Mouse (Mus musculus) midbrain, postnatal 0 days (tissue): ENCODE measurements at regions not wholly inside any gene's neighbourhood (a gene's known extent, or its start where the extent isn't known, plus 50 kb on each side); places are given as distances from the start of the nearest gene placed in this dataset.

Experiments used
- ATAC-seq: fragments of 200-750 bp; cut with Nextera tagmentation; 2 replicates; pipeline ENCODE4 v1.8.0; 2017; ENCODE audit warnings: moderate number of reproducible peaks, mild to moderate bottlenecking, moderate TSS enrichment, moderate library complexity; ENCODE audit not compliant: low FRiP score
- DNase-seq: peaks from one replicate; pipeline ENCODE4 v3.0.0-alpha.2; 2015; ENCODE audit warnings: low spot score
- H3K27ac ChIP-seq: fragments of 300-500 bp; sonication (generic); 2 replicates; pipeline ENCODE4 v1.5.1; 2014; ENCODE audit warnings: low read depth, mild to moderate bottlenecking, low read length, mixed read lengths
- H3K27me3 ChIP-seq: fragments of 300-500 bp; sonication (generic); 2 replicates; pipeline ENCODE4 v1.6.1; 2014; ENCODE audit warnings: low read length, control low read depth, mixed read lengths; ENCODE audit not compliant: insufficient read depth
- H3K36me3 ChIP-seq: fragments of 300-500 bp; sonication (generic); 2 replicates; pipeline ENCODE4 v1.6.1; 2014; ENCODE audit warnings: low read length, control low read depth, mixed read lengths; ENCODE audit not compliant: insufficient read depth
- H3K4me1 ChIP-seq: fragments of 300-500 bp; sonication (generic); 2 replicates; pipeline ENCODE4 v1.6.1; 2014; ENCODE audit warnings: mild to moderate bottlenecking, control low read depth, antibody characterized with exemption, low read length, mixed read lengths; ENCODE audit not compliant: insufficient read depth
- H3K4me2 ChIP-seq: fragments of 300-500 bp; sonication (generic); 2 replicates; pipeline ENCODE4 v1.6.1; 2014; ENCODE audit warnings: low read depth, mild to moderate bottlenecking, low read length, mixed read lengths; ENCODE audit not compliant: poor library complexity, severe bottlenecking
- H3K4me3 ChIP-seq: fragments of 300-500 bp; sonication (generic); 2 replicates; pipeline ENCODE4 v1.5.1; 2014; ENCODE audit warnings: low read depth, mild to moderate bottlenecking, low read length, moderate library complexity
- H3K9ac ChIP-seq: fragments of 300-500 bp; sonication (generic); replicated peaks from 2 replicates; pipeline ENCODE4 v1.6.1; 2014; ENCODE audit warnings: mild to moderate bottlenecking, low read length, moderate library complexity, mixed read lengths; ENCODE audit not compliant: poor library complexity, severe bottlenecking
- H3K9me3 ChIP-seq: fragments of 300-500 bp; sonication (generic); 2 replicates; pipeline ENCODE4 v1.6.1; 2016; ENCODE audit warnings: low read length, control low read depth
- CTCF ChIP-seq: IDR thresholded peaks from 2 replicates; pipeline ENCODE4 v1.5.1; 2016; ENCODE audit warnings: antibody characterized with exemption, mild to moderate bottlenecking
- WGBS: fragments of 180-500 bp; shearing (Covaris S2); extraction: QIAGEN DNeasy Blood & Tissue Kit; methylation state at CpG from one replicate; pipeline ENCODE4 v1.1.7; 2014; 5-methylcytosine and 5-hydroxymethylcytosine counted together

DNA sequence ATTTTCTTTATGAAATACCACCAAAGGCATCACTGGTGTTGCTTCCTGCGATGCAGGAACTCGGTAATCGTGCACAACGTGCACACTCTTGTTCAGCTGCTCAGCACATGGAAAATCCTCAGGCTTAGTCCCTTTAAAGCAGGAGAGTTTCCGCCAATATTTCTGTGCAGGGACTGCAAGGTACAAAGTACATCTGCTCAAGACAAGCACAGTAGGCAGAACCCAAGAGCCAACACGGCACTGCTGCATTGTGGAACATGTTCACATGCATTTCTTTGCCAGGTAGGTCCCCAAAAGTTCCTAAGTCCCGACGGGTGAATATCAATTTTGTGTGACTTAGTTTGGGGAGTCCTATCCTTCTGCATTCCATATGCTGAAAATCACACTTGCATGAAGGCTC lies 808.0 kb upstream of the Pou3f3 start:
- Histone ChIP-seq H3K4me3 (no peak overlapping the region), H3K4me1 (peaks cover 4% of the 10 kb centered on the region; the same call in 1 of the 2 replicates), H3K4me2 (no peak overlapping the region), H3K27me3 (no peaks in the 10 kb centered on the region), H3K9me3 (no peaks in the 10 kb centered on the region), H3K27ac (no peak overlapping the region), H3K9ac (no peak overlapping the region), H3K36me3 (no peaks in the 10 kb centered on the region)
- ATAC-seq = no peak
- 89% methylated on average over 8 of the region's 8 CpGs for WGBS
- DNase-seq = no peak
- TF ChIP-seq CTCF = no peak

DNA sequence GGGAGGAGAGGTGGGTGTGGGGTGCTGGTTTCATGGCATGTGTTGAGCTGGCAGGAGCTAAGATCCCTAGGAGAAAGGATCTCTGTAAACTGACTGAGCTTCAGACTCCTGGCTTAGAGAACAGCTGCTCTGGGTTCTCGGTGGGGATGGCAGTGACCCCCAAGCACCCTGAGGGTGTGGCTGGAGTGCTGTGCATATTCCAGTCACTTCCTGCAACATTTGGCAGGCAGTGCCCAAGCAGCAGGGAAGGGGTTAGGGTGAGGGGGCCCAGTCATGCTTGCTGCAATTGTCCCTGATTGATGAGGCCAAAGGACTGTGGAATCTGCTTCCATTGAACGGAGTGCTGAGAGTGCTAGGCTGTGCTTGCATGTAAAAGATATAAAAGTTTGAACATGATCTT lies 807.4 kb upstream of the Pou3f3 start:
- TF ChIP-seq CTCF = no peak
- 25% methylated on average over 2 of the region's 2 CpGs for WGBS
- H3K4me2 ChIP-seq = no peak overlapping the region
- peak; percentile 66 for DNase-seq
- H3K9me3 ChIP-seq = no peaks in the 10 kb centered on the region
- no peak overlapping the region for H3K4me3 ChIP-seq
- no peaks in the 10 kb centered on the region for H3K27me3 ChIP-seq
- H3K9ac ChIP-seq = no peak overlapping the region
- no peaks in the 10 kb centered on the region for H3K36me3 ChIP-seq
- peak; percentile 38; the same call in 1 of the 2 replicates for ATAC-seq
- peaks cover 4% of the 10 kb centered on the region; the same call in 1 of the 2 replicates for H3K4me1 ChIP-seq
- H3K27ac ChIP-seq = no peak overlapping the region

DNA sequence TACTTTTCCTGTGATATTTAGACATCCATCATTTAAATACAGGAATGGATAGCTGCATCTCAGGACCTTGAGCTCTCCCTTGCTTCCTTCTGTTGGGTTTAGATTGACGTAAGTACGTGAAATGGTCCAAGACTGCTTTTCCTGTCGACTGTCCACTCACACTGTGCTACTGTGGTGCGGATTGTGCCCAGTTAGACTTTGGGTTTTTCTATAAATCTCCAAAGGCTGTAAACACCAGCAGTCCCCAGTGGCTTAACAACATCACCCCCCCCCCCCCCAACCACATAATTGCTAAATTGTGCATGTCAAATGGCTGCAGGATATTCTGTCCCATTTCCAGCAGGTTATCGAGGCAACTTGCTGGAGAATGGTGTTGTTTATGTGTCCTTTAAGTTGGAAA lies 806.6 kb upstream of the Pou3f3 start:
- no peak for TF ChIP-seq CTCF
- H3K36me3 ChIP-seq = no peaks in the 10 kb centered on the region
- no peaks in the 10 kb centered on the region for H3K27me3 ChIP-seq
- H3K4me2 ChIP-seq = no peak overlapping the region
- no peak overlapping the region for H3K9ac ChIP-seq
- DNase-seq (no peak), ATAC-seq (no peak)
- no peaks in the 10 kb centered on the region for H3K9me3 ChIP-seq
- 68% methylated on average over 5 of the region's 5 CpGs for whole genome bisulfite sequencing
- no peak overlapping the region for H3K27ac ChIP-seq
- no peak overlapping the region for H3K4me3 ChIP-seq
- H3K4me1 ChIP-seq = peaks cover 4% of the 10 kb centered on the region; the same call in 1 of the 2 replicates

DNA sequence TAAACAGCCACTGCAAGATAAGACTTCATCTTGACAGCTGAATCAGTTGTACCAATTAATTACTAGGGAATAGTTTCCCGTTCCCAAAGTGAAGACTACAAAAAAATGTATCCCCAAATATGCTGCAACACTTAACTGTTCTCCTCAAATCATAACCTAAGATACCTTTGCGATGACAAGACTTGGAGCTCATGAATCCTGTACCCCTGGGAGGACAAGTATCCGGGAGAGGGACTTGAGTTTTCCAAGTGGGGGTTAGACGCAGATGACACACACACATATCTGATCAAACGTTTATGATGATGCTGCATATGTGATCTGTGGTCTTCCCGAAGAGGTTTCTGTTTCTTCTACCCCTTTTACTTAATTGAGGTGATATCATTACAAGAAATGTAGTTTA lies 805.6 kb upstream of the Pou3f3 start:
- DNase-seq (no peak), ATAC-seq (no peak)
- H3K36me3 ChIP-seq = no peaks in the 10 kb centered on the region
- H3K4me3 ChIP-seq = no peak overlapping the region
- H3K4me1 ChIP-seq = peaks cover 4% of the 10 kb centered on the region; the same call in 1 of the 2 replicates
- H3K27me3 ChIP-seq = no peaks in the 10 kb centered on the region
- WGBS = 56% methylated on average over 6 of the region's 6 CpGs
- no peak for TF ChIP-seq CTCF
- H3K27ac ChIP-seq = no peak overlapping the region
- H3K4me2 ChIP-seq = no peak overlapping the region
- no peak overlapping the region for H3K9ac ChIP-seq
- H3K9me3 ChIP-seq = no peaks in the 10 kb centered on the region

DNA sequence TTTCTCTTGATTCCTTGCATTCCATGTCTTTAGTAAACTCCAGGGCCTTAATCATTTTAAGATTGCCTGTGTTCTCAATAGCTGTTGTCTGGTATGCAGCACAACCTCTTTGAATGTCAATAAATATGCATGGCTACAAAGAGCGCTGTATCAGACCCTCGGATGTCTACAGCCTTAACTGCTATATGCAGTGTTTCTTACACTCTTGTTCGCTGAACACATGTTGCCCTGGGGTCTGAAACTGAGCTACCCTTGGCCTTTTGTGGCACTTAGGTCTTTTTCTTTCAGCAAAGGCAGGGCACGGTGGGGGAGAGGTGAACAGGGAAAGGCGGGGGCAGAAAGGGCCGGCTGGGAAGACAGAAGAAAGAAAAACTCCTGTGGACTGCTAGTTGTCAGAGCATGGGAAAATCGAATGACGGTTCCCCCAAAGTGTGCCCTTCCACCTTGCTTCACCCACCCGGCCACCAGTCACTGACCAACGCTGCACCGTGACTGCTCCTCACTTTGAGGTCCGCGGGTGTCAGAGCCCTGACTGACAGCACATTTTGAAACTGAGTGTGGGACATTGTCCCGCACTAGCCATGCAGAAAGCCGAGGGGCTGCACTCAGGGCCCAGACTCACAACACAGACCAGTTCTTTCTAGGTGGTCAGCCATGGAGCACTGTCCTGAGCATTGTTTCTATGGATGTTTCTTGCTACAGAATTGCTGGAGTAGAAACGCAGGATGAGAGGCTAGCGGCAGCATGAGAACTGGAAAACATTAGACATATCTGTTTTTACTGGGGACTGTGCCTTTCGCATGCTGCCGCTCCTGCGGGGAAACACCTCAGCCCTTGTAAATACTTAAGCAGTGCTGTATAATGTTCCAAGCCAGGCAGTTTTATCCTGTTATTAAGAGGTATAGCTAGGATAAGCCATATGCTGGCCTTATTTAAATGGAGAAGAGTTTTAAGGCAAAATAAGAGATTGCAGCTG lies 804.6 kb upstream of the Pou3f3 start:
- Histone ChIP-seq H3K4me3 (no peak overlapping the region), H3K9ac (no peak overlapping the region), H3K27ac (no peak overlapping the region), H3K9me3 (no peaks in the 10 kb centered on the region), H3K27me3 (no peaks in the 10 kb centered on the region), H3K4me2 (peak overlapping the region; percentile 39), H3K36me3 (no peaks in the 10 kb centered on the region), H3K4me1 (peaks cover 4% of the 10 kb centered on the region; the same call in 1 of the 2 replicates)
- ATAC-seq = no peak
- TF ChIP-seq CTCF = no peak
- 23% methylated on average over 20 of the region's 20 CpGs for WGBS
- DNase-seq = no peak

DNA sequence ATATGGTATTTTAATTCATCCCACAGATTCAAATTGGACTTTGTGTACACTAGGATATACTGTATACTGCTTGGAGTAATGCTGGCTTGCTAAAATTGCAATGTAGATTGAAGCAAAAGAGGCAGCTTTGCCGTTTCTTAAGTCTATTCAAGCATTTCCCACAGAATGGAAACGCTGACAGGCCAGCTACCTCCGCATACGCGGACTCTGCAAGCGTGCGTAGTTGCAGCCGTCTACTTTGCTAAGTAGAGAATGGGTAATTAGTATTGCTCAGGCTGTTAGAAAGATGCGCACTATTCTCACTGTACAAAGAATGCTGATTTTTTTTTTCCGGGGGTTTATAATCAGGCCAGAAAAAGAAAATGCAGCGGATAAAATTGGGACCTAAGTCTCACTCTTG lies 803.8 kb upstream of the Pou3f3 start:
- H3K36me3 ChIP-seq = no peaks in the 10 kb centered on the region
- H3K4me1 ChIP-seq = peaks cover 4% of the 10 kb centered on the region; the same call in 1 of the 2 replicates
- no peaks in the 10 kb centered on the region for H3K9me3 ChIP-seq
- no peak for DNase-seq
- WGBS = 45% methylated on average over 11 of the region's 11 CpGs
- no peak overlapping the region for H3K4me2 ChIP-seq
- no peak for TF ChIP-seq CTCF
- H3K27ac ChIP-seq = no peak overlapping the region
- H3K27me3 ChIP-seq = no peaks in the 10 kb centered on the region
- H3K9ac ChIP-seq = no peak overlapping the region
- no peak for ATAC-seq
- no peak overlapping the region for H3K4me3 ChIP-seq
